Mouse (Mus musculus): Measurements from ENCODE around the gene Itgae.

DNA sequence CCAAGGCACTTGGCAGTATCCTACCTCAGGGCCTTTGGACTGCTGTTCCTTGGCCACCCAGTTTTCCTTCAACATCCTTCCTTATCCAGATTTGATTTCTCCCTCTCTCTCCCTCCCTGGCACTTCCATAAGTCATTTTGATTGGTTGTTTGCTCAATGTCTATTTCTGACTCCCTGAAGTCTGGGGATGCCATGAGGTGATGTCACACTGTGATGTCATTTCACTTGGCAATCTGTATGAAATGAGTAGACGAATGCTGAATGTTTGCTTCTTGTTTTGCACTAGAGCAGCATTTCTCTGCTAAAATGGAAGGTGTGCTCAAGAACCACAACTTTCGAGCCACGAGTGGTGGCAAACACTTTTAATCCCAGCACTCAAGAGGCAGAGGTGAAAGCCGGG, 71.2 kb downstream of the Itgae start:
- no peak for TF ChIP-seq POLR2A (IDR thresholded peaks at IDR 0.05; ENCODE audit: control insufficient read depth, extremely low read depth, insufficient read depth, low read length, poor library complexity)
- TF ChIP-seq CTCF (IDR thresholded peaks at IDR 0.05; ENCODE audit: borderline replicate concordance, control insufficient read depth, extremely low read depth, insufficient read depth, low read length, poor library complexity), result no peak
